Mouse (Mus musculus): ENCODE data around the gene Tmbim1. TPM values are rescaled to one million over a fixed set of nuclear protein-coding genes. Genes with fewer than 3 reads are reported as not detected.
"Not testable (repeated sequence)": the region's sequence is repeated elsewhere in the genome, so short reads cannot be mapped to it uniquely, and the experiment has no call there.

Gene Tmbim1
- polyA plus RNA-seq, 1 experiment from 2014 or later = 10.5 TPM

- H3K4me1 ChIP-seq (ENCODE audit: control insufficient read depth, insufficient read depth, low read length) = no peaks in the 10 kb centered on the region
- H3K9ac ChIP-seq (replicated peaks; ENCODE audit: low read length) = no peak overlapping the region
- no peak for DNase-seq (ENCODE audit: low spot score)
- no peaks in the 10 kb centered on the region for H3K27me3 ChIP-seq (ENCODE audit: control insufficient read depth, insufficient read depth, low read length)
- 43% methylated on average over 4 of the region's 4 CpGs for WGBS
- H3K4me3 ChIP-seq (ENCODE audit: low read depth, low read length) = no peak overlapping the region
- no peak for ATAC-seq (replicated peaks; ENCODE audit: insufficient number of reproducible peaks, low FRiP score, low TSS enrichment, low read depth)
- no peak overlapping the region for H3K27ac ChIP-seq (replicated peaks; ENCODE audit: low read depth, low read length)
- no peaks in the 10 kb centered on the region for H3K9me3 ChIP-seq (replicated peaks; ENCODE audit: control insufficient read depth, low read length)
- no peaks in the 10 kb centered on the region for H3K36me3 ChIP-seq (replicated peaks; ENCODE audit: control insufficient read depth, insufficient read depth, low read depth, low read length)
- H3K4me2 ChIP-seq (ENCODE audit: low read depth, low read length) = no peak overlapping the region
These were observed 29.6 kb upstream of the Tmbim1 start for GRCm38 (mm10) chr1:74335033-74335432.

- no peak overlapping the region for H3K4me3 ChIP-seq (ENCODE audit: low read depth, low read length)
- no peaks in the 10 kb centered on the region for H3K36me3 ChIP-seq (replicated peaks; ENCODE audit: control insufficient read depth, insufficient read depth, low read depth, low read length)
- no peaks in the 10 kb centered on the region for H3K27me3 ChIP-seq (ENCODE audit: control insufficient read depth, insufficient read depth, low read length)
- no peaks in the 10 kb centered on the region for H3K9me3 ChIP-seq (replicated peaks; ENCODE audit: control insufficient read depth, low read length)
- no peak overlapping the region for H3K4me2 ChIP-seq (ENCODE audit: low read depth, low read length)
- no peak for ATAC-seq (replicated peaks; ENCODE audit: insufficient number of reproducible peaks, low FRiP score, low TSS enrichment, low read depth)
- no peaks in the 10 kb centered on the region for H3K4me1 ChIP-seq (ENCODE audit: control insufficient read depth, insufficient read depth, low read length)
- WGBS = 57% methylated on average over 3 of the region's 3 CpGs
- peak overlapping the region; percentile 18; the same call in 1 of the 2 replicates for H3K9ac ChIP-seq (replicated peaks; ENCODE audit: low read length)
- no peak overlapping the region for H3K27ac ChIP-seq (replicated peaks; ENCODE audit: low read depth, low read length)
- DNase-seq (ENCODE audit: low spot score) = no peak
These were observed 29.2 kb upstream of the Tmbim1 start for GRCm38 (mm10) chr1:74334607-74335006.

- ATAC-seq (replicated peaks; ENCODE audit: insufficient number of reproducible peaks, low FRiP score, low TSS enrichment, low read depth) = no peak
These were observed 27.5 kb upstream of the Tmbim1 start for GRCm38 (mm10) chr1:74332930-74333329.

GRCm38 (mm10) chr1:74332241-74332763 is 26.9 kb upstream of the Tmbim1 start:
- Histone ChIP-seq H3K4me3 (ENCODE audit: low read depth, low read length) (peak overlapping the region; percentile 50), H3K36me3 (replicated peaks; ENCODE audit: control insufficient read depth, insufficient read depth, low read depth, low read length) (no peaks in the 10 kb centered on the region), H3K9ac (replicated peaks; ENCODE audit: low read length) (peak overlapping the region; percentile 56), H3K4me2 (ENCODE audit: low read depth, low read length) (peak overlapping the region; percentile 62), H3K9me3 (replicated peaks; ENCODE audit: control insufficient read depth, low read length) (no peaks in the 10 kb centered on the region), H3K27ac (replicated peaks; ENCODE audit: low read depth, low read length) (no peak overlapping the region), H3K27me3 (ENCODE audit: control insufficient read depth, insufficient read depth, low read length) (no peaks in the 10 kb centered on the region), H3K4me1 (ENCODE audit: control insufficient read depth, insufficient read depth, low read length) (no peaks in the 10 kb centered on the region)
- under 1% methylated on average over 35 of the region's 36 CpGs for WGBS
- ATAC-seq (replicated peaks; ENCODE audit: insufficient number of reproducible peaks, low FRiP score, low TSS enrichment, low read depth) (peak; percentile 98), DNase-seq (ENCODE audit: low spot score) (peak; percentile 98)

More at GRCm38 (mm10) chr1:74332930-74333329, 27.5 kb upstream of the Tmbim1 start:
- H3K9ac ChIP-seq (replicated peaks; ENCODE audit: low read length) = peak overlapping the region; percentile 56
- H3K4me1 ChIP-seq (ENCODE audit: control insufficient read depth, insufficient read depth, low read length) = no peaks in the 10 kb centered on the region
- H3K36me3 ChIP-seq (replicated peaks; ENCODE audit: control insufficient read depth, insufficient read depth, low read depth, low read length) = no peaks in the 10 kb centered on the region
- H3K9me3 ChIP-seq (replicated peaks; ENCODE audit: control insufficient read depth, low read length) = no peaks in the 10 kb centered on the region
- DNase-seq (ENCODE audit: low spot score) = no peak
- H3K4me3 ChIP-seq (ENCODE audit: low read depth, low read length) = peak overlapping the region; percentile 50
- H3K27me3 ChIP-seq (ENCODE audit: control insufficient read depth, insufficient read depth, low read length) = no peaks in the 10 kb centered on the region
- 5% methylated on average over 9 of the region's 9 CpGs for WGBS
- H3K4me2 ChIP-seq (ENCODE audit: low read depth, low read length) = peak overlapping the region; percentile 62
- H3K27ac ChIP-seq (replicated peaks; ENCODE audit: low read depth, low read length) = no peak overlapping the region

- H3K27ac ChIP-seq (replicated peaks; ENCODE audit: low read depth, low read length) = no peak overlapping the region
- no peak overlapping the region for H3K4me2 ChIP-seq (ENCODE audit: low read depth, low read length)
- no peak overlapping the region for H3K4me3 ChIP-seq (ENCODE audit: low read depth, low read length)
- no peak overlapping the region for H3K9ac ChIP-seq (replicated peaks; ENCODE audit: low read length)
- no peaks in the 10 kb centered on the region for H3K36me3 ChIP-seq (replicated peaks; ENCODE audit: control insufficient read depth, insufficient read depth, low read depth, low read length)
- H3K9me3 ChIP-seq (replicated peaks; ENCODE audit: control insufficient read depth, low read length) = no peaks in the 10 kb centered on the region
- DNase-seq (ENCODE audit: low spot score) (no peak), ATAC-seq (replicated peaks; ENCODE audit: insufficient number of reproducible peaks, low FRiP score, low TSS enrichment, low read depth) (no peak)
- WGBS = 81% methylated on average over 4 of the region's 4 CpGs
- no peaks in the 10 kb centered on the region for H3K4me1 ChIP-seq (ENCODE audit: control insufficient read depth, insufficient read depth, low read length)
- H3K27me3 ChIP-seq (ENCODE audit: control insufficient read depth, insufficient read depth, low read length) = no peaks in the 10 kb centered on the region
These were observed 25.7 kb upstream of the Tmbim1 start for GRCm38 (mm10) chr1:74331046-74331681.

GRCm38 (mm10) chr1:74329899-74330431 is 24.5 kb upstream of the Tmbim1 start:
- Histone ChIP-seq H3K9ac (replicated peaks; ENCODE audit: low read length) (no peak overlapping the region), H3K36me3 (replicated peaks; ENCODE audit: control insufficient read depth, insufficient read depth, low read depth, low read length) (no peaks in the 10 kb centered on the region), H3K4me1 (ENCODE audit: control insufficient read depth, insufficient read depth, low read length) (no peaks in the 10 kb centered on the region), H3K27me3 (ENCODE audit: control insufficient read depth, insufficient read depth, low read length) (no peaks in the 10 kb centered on the region), H3K9me3 (replicated peaks; ENCODE audit: control insufficient read depth, low read length) (no peaks in the 10 kb centered on the region), H3K27ac (replicated peaks; ENCODE audit: low read depth, low read length) (no peak overlapping the region), H3K4me2 (ENCODE audit: low read depth, low read length) (no peak overlapping the region), H3K4me3 (ENCODE audit: low read depth, low read length) (no peak overlapping the region)
- no peak for ATAC-seq (replicated peaks; ENCODE audit: insufficient number of reproducible peaks, low FRiP score, low TSS enrichment, low read depth)
- 83% methylated on average over 7 of the region's 7 CpGs for WGBS
- DNase-seq (ENCODE audit: low spot score) = no peak

GRCm38 (mm10) chr1:74326916-74327315 is 21.5 kb upstream of the Tmbim1 start:
- H3K27me3 ChIP-seq (ENCODE audit: control insufficient read depth, insufficient read depth, low read length); H3K27ac ChIP-seq (replicated peaks; ENCODE audit: low read depth, low read length); H3K9me3 ChIP-seq (replicated peaks; ENCODE audit: control insufficient read depth, low read length); DNase-seq (ENCODE audit: low spot score); H3K4me3 ChIP-seq (ENCODE audit: low read depth, low read length); H3K36me3 ChIP-seq (replicated peaks; ENCODE audit: control insufficient read depth, insufficient read depth, low read depth, low read length); H3K4me2 ChIP-seq (ENCODE audit: low read depth, low read length); H3K4me1 ChIP-seq (ENCODE audit: control insufficient read depth, insufficient read depth, low read length); H3K9ac ChIP-seq (replicated peaks; ENCODE audit: low read length); ATAC-seq (replicated peaks; ENCODE audit: insufficient number of reproducible peaks, low FRiP score, low TSS enrichment, low read depth): not testable (repeated sequence)
- WGBS = 67% methylated on average over 2 of the region's 2 CpGs

GRCm38 (mm10) chr1:74321396-74321795 is 16.0 kb upstream of the Tmbim1 start:
- H3K27ac ChIP-seq (replicated peaks; ENCODE audit: low read depth, low read length) = no peak overlapping the region
- H3K36me3 ChIP-seq (replicated peaks; ENCODE audit: control insufficient read depth, insufficient read depth, low read depth, low read length) = no peaks in the 10 kb centered on the region
- H3K27me3 ChIP-seq (ENCODE audit: control insufficient read depth, insufficient read depth, low read length) = no peaks in the 10 kb centered on the region
- no peaks in the 10 kb centered on the region for H3K4me1 ChIP-seq (ENCODE audit: control insufficient read depth, insufficient read depth, low read length)
- WGBS = 86% methylated on average over 3 of the region's 3 CpGs
- no peak overlapping the region for H3K4me2 ChIP-seq (ENCODE audit: low read depth, low read length)
- H3K4me3 ChIP-seq (ENCODE audit: low read depth, low read length) = no peak overlapping the region
- H3K9ac ChIP-seq (replicated peaks; ENCODE audit: low read length) = no peak overlapping the region
- H3K9me3 ChIP-seq (replicated peaks; ENCODE audit: control insufficient read depth, low read length) = no peaks in the 10 kb centered on the region
- DNase-seq (ENCODE audit: low spot score) = no peak
- no peak for ATAC-seq (replicated peaks; ENCODE audit: insufficient number of reproducible peaks, low FRiP score, low TSS enrichment, low read depth)
